In genomic region chr14:36584065-36584635, GRCm38 (mm10) we compare ENCODE assay signal across 8 mouse cellular contexts.
DNase-seq lines count a peak whose midpoint lies in the region; ATAC-seq and TF ChIP-seq lines count a peak whose summit lies in the region.

No protein-coding gene starts in this region.

- peak; percentile 2 for DNase-seq in adrenal gland, adult 2 months
- no peak for DNase-seq in adrenal gland, postnatal 10 days
- DNase-seq in lung, embryonic 14.5 days = peak; percentile 15
- DNase-seq in lung, postnatal 25 days (ENCODE audit: low spot score) = no peak
- peak; percentile 34 for DNase-seq in forebrain, postnatal 0 days
- no peak for DNase-seq in liver, postnatal 0 days
- DNase-seq in c-Kit-positive CD71-positive TER-119-positive erythroid progenitor cells, embryonic 14.5 days (ENCODE audit: low spot score) = no peak
- no peak for DNase-seq in gastrocnemius, postnatal 25 days

- ATAC-seq in lung, embryonic 14.5 days (ENCODE audit: insufficient read depth) = no peak
- ATAC-seq in forebrain, postnatal 0 days = no peak
- ATAC-seq in liver, postnatal 0 days = peak; percentile 57; the same call in 1 of the 2 replicates

- H3K4me2 ChIP-seq in lung, embryonic 14.5 days = no peak overlapping the region
- H3K4me2 ChIP-seq in forebrain, postnatal 0 days (ENCODE audit: low read depth) = no peak overlapping the region
- H3K4me2 ChIP-seq in liver, postnatal 0 days (ENCODE audit: low read depth, low read length) = no peak overlapping the region

- no peaks in the 10 kb centered on the region for H3K9me3 ChIP-seq in lung, embryonic 14.5 days (ENCODE audit: low read depth, low read length)
- H3K9me3 ChIP-seq in forebrain, postnatal 0 days (ENCODE audit: low read length) = no peaks in the 10 kb centered on the region
- no peaks in the 10 kb centered on the region for H3K9me3 ChIP-seq in liver, postnatal 0 days (ENCODE audit: low read length)

- no peak overlapping the region for H3K9ac ChIP-seq in lung, embryonic 14.5 days
- H3K9ac ChIP-seq in forebrain, postnatal 0 days = no peak overlapping the region
- no peak overlapping the region for H3K9ac ChIP-seq in liver, postnatal 0 days (replicated peaks)

- TF ChIP-seq EP300 in liver, postnatal 0 days (IDR thresholded peaks at IDR 0.05; ENCODE audit: low read depth) = no peak

- no peak overlapping the region for H3K27ac ChIP-seq in lung, embryonic 14.5 days (ENCODE audit: low read depth)
- H3K27ac ChIP-seq in forebrain, postnatal 0 days (ENCODE audit: low read depth, low read length) = no peak overlapping the region
- no peak overlapping the region for H3K27ac ChIP-seq in liver, postnatal 0 days (ENCODE audit: low read depth)

- no peaks in the 10 kb centered on the region for H3K36me3 ChIP-seq in lung, embryonic 14.5 days (ENCODE audit: insufficient read depth)
- no peaks in the 10 kb centered on the region for H3K36me3 ChIP-seq in forebrain, postnatal 0 days (ENCODE audit: insufficient read depth)
- H3K36me3 ChIP-seq in liver, postnatal 0 days (replicated peaks; ENCODE audit: insufficient read depth, low read length) = no peaks in the 10 kb centered on the region

- no peak overlapping the region for H3K4me3 ChIP-seq in lung, embryonic 14.5 days (ENCODE audit: low read depth, low read length)
- H3K4me3 ChIP-seq in forebrain, postnatal 0 days (ENCODE audit: low read depth, low read length) = no peak overlapping the region
- no peak overlapping the region for H3K4me3 ChIP-seq in liver, postnatal 0 days (ENCODE audit: low read depth, low read length)

- peak; percentile 37 for TF ChIP-seq CTCF in lung, embryonic 14.5 days (IDR thresholded peaks at IDR 0.05; ENCODE audit: low read depth)
- peak; percentile 53 for TF ChIP-seq CTCF in forebrain, postnatal 0 days (IDR thresholded peaks at IDR 0.05; ENCODE audit: low read depth)
- peak; percentile 41 for TF ChIP-seq CTCF in liver, postnatal 0 days (IDR thresholded peaks at IDR 0.05; ENCODE audit: low read depth)

- no peaks in the 10 kb centered on the region for H3K27me3 ChIP-seq in lung, embryonic 14.5 days (ENCODE audit: insufficient read depth, low read length)
- no peaks in the 10 kb centered on the region for H3K27me3 ChIP-seq in forebrain, postnatal 0 days (ENCODE audit: insufficient read depth, low read length)
- H3K27me3 ChIP-seq in liver, postnatal 0 days (ENCODE audit: insufficient read depth, low read length) = no peaks in the 10 kb centered on the region

- no peaks in the 10 kb centered on the region for H3K4me1 ChIP-seq in lung, embryonic 14.5 days (ENCODE audit: insufficient read depth)
- no peaks in the 10 kb centered on the region for H3K4me1 ChIP-seq in forebrain, postnatal 0 days (ENCODE audit: insufficient read depth)
- no peaks in the 10 kb centered on the region for H3K4me1 ChIP-seq in liver, postnatal 0 days (ENCODE audit: insufficient read depth)

- WGBS in lung, embryonic 14.5 days = 46% methylated on average over 4 of the region's 4 CpGs
- 48% methylated on average over 4 of the region's 4 CpGs for WGBS in forebrain, postnatal 0 days
- 46% methylated on average over 4 of the region's 4 CpGs for WGBS in liver, postnatal 0 days (ENCODE audit: insufficient replicate concordance)

Comparison
In these comparisons a context has a peak if more than half of its experiments do, and no peak if none do; other contexts are left out.
1. DNase-seq: peak in adrenal gland, adult 2 months (single experiment), lung, embryonic 14.5 days (single experiment) and forebrain, postnatal 0 days (single experiment); none in adrenal gland, postnatal 10 days (single experiment), lung, postnatal 25 days (single experiment), liver, postnatal 0 days (single experiment), c-Kit-positive CD71-positive TER-119-positive erythroid progenitor cells, embryonic 14.5 days (single experiment) and gastrocnemius, postnatal 25 days (single experiment).
2. Peak in every context shown above with its lines, with median percentiles within 50 percentile points of each other: CTCF ChIP-seq.